Mouse (Mus musculus): Measurements from ENCODE around the gene Vdac2.

- TF ChIP-seq GATA1 (IDR thresholded peaks at IDR 0.05; ENCODE audit: low read length) (no peak), TAL1 (IDR thresholded peaks at IDR 0.05; ENCODE audit: low read length) (no peak)
Measured at GRCm38 (mm10) chr14:21787374-21787773, 37.7 kb upstream of the Vdac2 start.
